Mouse (Mus musculus): Measurements from ENCODE around the gene Col20a1. TPM values are rescaled to one million over a fixed set of nuclear protein-coding genes. Genes with fewer than 3 reads are reported as not detected.

The Col20a1 gene
- polyA plus RNA-seq, 1 experiment from 2014 or later = 0.10 TPM

DNA sequence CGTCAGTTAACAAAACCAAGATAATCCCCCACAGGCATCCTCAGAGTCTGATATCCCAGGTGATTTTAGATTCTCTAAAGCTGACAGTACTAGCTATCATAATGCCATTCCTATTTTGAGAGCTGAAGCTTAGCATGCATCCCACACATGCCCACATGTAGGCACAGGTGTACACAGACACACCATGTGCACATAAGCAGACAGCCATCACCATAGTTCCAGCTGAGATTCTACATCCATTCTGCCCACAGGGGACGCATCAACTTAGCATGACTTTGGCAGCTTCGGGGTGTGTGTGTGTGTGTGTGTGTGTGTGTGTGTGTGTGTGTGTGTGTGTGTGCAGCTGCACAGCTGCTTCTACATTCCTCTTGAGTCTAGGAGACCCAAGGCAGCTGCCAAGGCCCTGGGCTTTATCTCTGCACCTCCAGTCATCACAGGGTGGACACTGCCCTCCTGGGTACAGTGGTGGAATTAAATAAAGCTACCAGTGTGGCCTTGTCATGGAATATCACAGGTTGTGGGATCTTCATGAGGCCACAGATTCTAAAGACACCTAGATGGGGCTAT, 2.1 kb downstream of the Col20a1 start:
- Histone ChIP-seq H3K27ac (ENCODE audit: low read depth, low read length) (no peak overlapping the region), H3K9me3 (replicated peaks; ENCODE audit: control insufficient read depth, low read length) (no peaks in the 10 kb centered on the region), H3K9ac (ENCODE audit: low read length) (no peak overlapping the region), H3K36me3 (ENCODE audit: control insufficient read depth, insufficient read depth, low read length) (peaks cover 6% of the 10 kb centered on the region; the same call in 1 of the 2 replicates), H3K4me1 (ENCODE audit: control insufficient read depth, insufficient read depth, low read length) (no peaks in the 10 kb centered on the region), H3K4me2 (ENCODE audit: low read length) (no peak overlapping the region), H3K4me3 (ENCODE audit: low read depth, low read length) (no peak overlapping the region), H3K27me3 (replicated peaks; ENCODE audit: control insufficient read depth, insufficient read depth, low read length) (no peaks in the 10 kb centered on the region)
- DNase-seq (ENCODE audit: low spot score) = no peak
- 66% methylated on average over 3 of the region's 3 CpGs for whole genome bisulfite sequencing
- no peak for ATAC-seq

GRCm38 (mm10) chr2:180988948-180989347, 2.6 kb downstream of the Col20a1 start:
- H3K4me3 ChIP-seq (ENCODE audit: low read depth, low read length) = no peak overlapping the region
- no peak for DNase-seq (ENCODE audit: low spot score)
- no peak overlapping the region for H3K4me2 ChIP-seq (ENCODE audit: low read length)
- H3K27me3 ChIP-seq (replicated peaks; ENCODE audit: control insufficient read depth, insufficient read depth, low read length) = no peaks in the 10 kb centered on the region
- 84% methylated on average over 1 of the region's 1 CpGs for WGBS
- no peak overlapping the region for H3K27ac ChIP-seq (ENCODE audit: low read depth, low read length)
- H3K4me1 ChIP-seq (ENCODE audit: control insufficient read depth, insufficient read depth, low read length) = no peaks in the 10 kb centered on the region
- ATAC-seq = no peak
- no peaks in the 10 kb centered on the region for H3K9me3 ChIP-seq (replicated peaks; ENCODE audit: control insufficient read depth, low read length)
- no peak overlapping the region for H3K9ac ChIP-seq (ENCODE audit: low read length)
- peaks cover 3% of the 10 kb centered on the region; the same call in 1 of the 2 replicates for H3K36me3 ChIP-seq (ENCODE audit: control insufficient read depth, insufficient read depth, low read length)

DNA sequence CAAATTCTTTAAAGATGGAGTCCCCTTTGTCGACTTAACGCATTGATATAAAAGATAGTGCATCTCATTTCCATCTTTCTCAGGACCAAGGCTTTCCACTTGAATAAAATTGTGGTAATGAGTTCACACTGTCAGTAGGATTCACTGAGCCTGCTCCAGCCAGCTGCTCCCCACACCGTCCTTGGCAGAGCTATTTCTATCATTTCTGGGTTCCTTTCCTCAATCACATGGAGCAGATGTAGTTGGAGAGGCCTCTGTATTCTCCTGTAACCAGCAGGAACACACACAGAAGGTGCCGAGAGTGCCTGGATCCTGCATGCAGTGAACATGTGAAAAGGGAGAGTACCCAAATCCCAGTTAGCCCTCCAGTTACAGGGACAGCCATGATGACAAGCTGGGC, 4.0 kb downstream of the Col20a1 start:
- Histone ChIP-seq H3K27ac (ENCODE audit: low read depth, low read length) (no peak overlapping the region), H3K36me3 (ENCODE audit: control insufficient read depth, insufficient read depth, low read length) (no peaks in the 10 kb centered on the region), H3K4me3 (ENCODE audit: low read depth, low read length) (no peak overlapping the region), H3K9me3 (replicated peaks; ENCODE audit: control insufficient read depth, low read length) (no peaks in the 10 kb centered on the region), H3K4me1 (ENCODE audit: control insufficient read depth, insufficient read depth, low read length) (no peaks in the 10 kb centered on the region), H3K4me2 (ENCODE audit: low read length) (no peak overlapping the region), H3K9ac (ENCODE audit: low read length) (no peak overlapping the region), H3K27me3 (replicated peaks; ENCODE audit: control insufficient read depth, insufficient read depth, low read length) (no peaks in the 10 kb centered on the region)
- ATAC-seq (no peak), DNase-seq (ENCODE audit: low spot score) (peak; percentile 13)
- WGBS = 63% methylated on average over 4 of the region's 4 CpGs

DNA sequence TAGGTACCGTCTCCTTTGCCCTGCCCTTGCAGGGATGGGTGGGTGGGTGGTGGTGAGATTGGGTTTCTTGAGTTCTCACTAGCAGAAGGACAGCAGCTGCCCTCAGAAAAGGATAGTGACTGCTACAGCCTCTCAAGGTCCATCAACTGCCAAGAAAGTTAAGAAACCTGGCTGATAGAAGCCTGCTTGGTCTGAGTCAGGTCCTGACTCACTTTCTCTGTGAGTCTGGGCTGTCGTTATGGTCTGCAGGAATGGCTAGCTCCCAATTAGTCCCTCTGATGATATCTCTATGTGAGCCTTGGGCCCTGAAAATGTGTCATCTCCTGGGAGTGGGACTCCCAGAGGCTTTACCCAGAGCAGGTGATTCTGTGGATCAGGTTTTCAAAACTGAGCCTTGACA, 8.0 kb downstream of the Col20a1 start:
- no peaks in the 10 kb centered on the region for H3K27me3 ChIP-seq (replicated peaks; ENCODE audit: control insufficient read depth, insufficient read depth, low read length)
- ATAC-seq = no peak
- no peak overlapping the region for H3K4me3 ChIP-seq (ENCODE audit: low read depth, low read length)
- H3K36me3 ChIP-seq (ENCODE audit: control insufficient read depth, insufficient read depth, low read length) = no peaks in the 10 kb centered on the region
- no peaks in the 10 kb centered on the region for H3K4me1 ChIP-seq (ENCODE audit: control insufficient read depth, insufficient read depth, low read length)
- no peak overlapping the region for H3K9ac ChIP-seq (ENCODE audit: low read length)
- DNase-seq (ENCODE audit: low spot score) = no peak
- H3K27ac ChIP-seq (ENCODE audit: low read depth, low read length) = no peak overlapping the region
- H3K9me3 ChIP-seq (replicated peaks; ENCODE audit: control insufficient read depth, low read length) = no peaks in the 10 kb centered on the region
- 83% methylated on average over 2 of the region's 2 CpGs for WGBS
- H3K4me2 ChIP-seq (ENCODE audit: low read length) = no peak overlapping the region

DNA sequence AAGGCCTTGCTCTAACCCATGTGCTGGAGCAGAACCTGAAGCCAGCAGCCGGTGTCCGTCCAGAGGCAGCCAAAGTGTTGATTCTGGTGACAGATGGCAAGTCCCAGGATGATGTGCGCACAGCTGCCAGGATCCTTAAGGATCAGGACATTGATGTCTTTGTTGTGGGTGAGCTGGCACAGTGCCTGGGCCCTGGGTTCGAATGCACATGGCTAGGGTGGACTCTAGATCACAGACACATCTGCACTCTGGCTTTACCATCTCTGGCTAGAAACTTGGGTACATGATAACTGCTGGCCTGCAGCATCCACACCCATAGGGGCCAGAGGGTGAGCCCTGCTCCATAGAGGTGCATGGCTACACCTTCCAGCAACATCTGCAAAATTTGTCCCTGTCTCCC, 9.1 kb downstream of the Col20a1 start:
- H3K4me2 ChIP-seq (ENCODE audit: low read length) = no peak overlapping the region
- H3K4me1 ChIP-seq (ENCODE audit: control insufficient read depth, insufficient read depth, low read length) = no peaks in the 10 kb centered on the region
- no peak for DNase-seq (ENCODE audit: low spot score)
- ATAC-seq = no peak
- 86% methylated on average over 4 of the region's 4 CpGs for WGBS
- no peak overlapping the region for H3K4me3 ChIP-seq (ENCODE audit: low read depth, low read length)
- no peaks in the 10 kb centered on the region for H3K9me3 ChIP-seq (replicated peaks; ENCODE audit: control insufficient read depth, low read length)
- H3K36me3 ChIP-seq (ENCODE audit: control insufficient read depth, insufficient read depth, low read length) = no peaks in the 10 kb centered on the region
- no peaks in the 10 kb centered on the region for H3K27me3 ChIP-seq (replicated peaks; ENCODE audit: control insufficient read depth, insufficient read depth, low read length)
- no peak overlapping the region for H3K27ac ChIP-seq (ENCODE audit: low read depth, low read length)
- H3K9ac ChIP-seq (ENCODE audit: low read length) = no peak overlapping the region

DNA sequence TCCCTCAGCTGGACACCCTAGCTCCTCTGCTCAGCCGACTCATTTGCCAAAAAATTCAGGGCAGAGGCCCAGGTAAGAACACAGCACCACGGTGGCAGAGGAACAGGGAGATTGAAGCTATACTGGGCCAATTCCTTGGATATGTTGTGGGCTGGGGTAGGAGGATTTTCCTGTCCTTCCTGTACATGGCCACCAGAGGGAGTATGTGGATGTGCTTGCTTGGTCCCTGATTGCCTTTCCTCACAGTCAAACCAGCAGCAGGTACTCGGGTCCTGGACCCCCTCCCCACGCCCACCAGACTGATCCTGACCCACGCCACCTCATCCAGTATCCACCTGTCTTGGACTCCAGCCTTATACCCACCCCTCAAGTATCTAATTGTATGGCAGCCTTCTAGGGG, 10.1 kb downstream of the Col20a1 start:
- DNase-seq (ENCODE audit: low spot score) (peak; percentile 81), ATAC-seq (peak; percentile 81)
- Histone ChIP-seq H3K27me3 (replicated peaks; ENCODE audit: control insufficient read depth, insufficient read depth, low read length) (no peaks in the 10 kb centered on the region), H3K36me3 (ENCODE audit: control insufficient read depth, insufficient read depth, low read length) (no peaks in the 10 kb centered on the region), H3K9ac (ENCODE audit: low read length) (no peak overlapping the region), H3K4me1 (ENCODE audit: control insufficient read depth, insufficient read depth, low read length) (no peaks in the 10 kb centered on the region), H3K4me3 (ENCODE audit: low read depth, low read length) (no peak overlapping the region), H3K9me3 (replicated peaks; ENCODE audit: control insufficient read depth, low read length) (no peaks in the 10 kb centered on the region), H3K27ac (ENCODE audit: low read depth, low read length) (no peak overlapping the region), H3K4me2 (ENCODE audit: low read length) (no peak overlapping the region)
- 6% methylated on average over 5 of the region's 5 CpGs for WGBS

GRCm38 (mm10) chr2:180996905-180997304, 10.6 kb downstream of the Col20a1 start:
- no peaks in the 10 kb centered on the region for H3K9me3 ChIP-seq (replicated peaks; ENCODE audit: control insufficient read depth, low read length)
- H3K27me3 ChIP-seq (replicated peaks; ENCODE audit: control insufficient read depth, insufficient read depth, low read length) = no peaks in the 10 kb centered on the region
- H3K4me1 ChIP-seq (ENCODE audit: control insufficient read depth, insufficient read depth, low read length) = no peaks in the 10 kb centered on the region
- no peak overlapping the region for H3K4me2 ChIP-seq (ENCODE audit: low read length)
- no peak overlapping the region for H3K27ac ChIP-seq (ENCODE audit: low read depth, low read length)
- H3K9ac ChIP-seq (ENCODE audit: low read length) = no peak overlapping the region
- H3K36me3 ChIP-seq (ENCODE audit: control insufficient read depth, insufficient read depth, low read length) = no peaks in the 10 kb centered on the region
- no peak overlapping the region for H3K4me3 ChIP-seq (ENCODE audit: low read depth, low read length)
- DNase-seq (ENCODE audit: low spot score) = no peak
- ATAC-seq = no peak; the same call in 1 of the 2 replicates
- WGBS = 75% methylated on average over 3 of the region's 3 CpGs

- Histone ChIP-seq H3K4me1 (ENCODE audit: control insufficient read depth, insufficient read depth, low read length) (no peaks in the 10 kb centered on the region), H3K36me3 (ENCODE audit: control insufficient read depth, insufficient read depth, low read length) (no peaks in the 10 kb centered on the region), H3K9me3 (replicated peaks; ENCODE audit: control insufficient read depth, low read length) (no peaks in the 10 kb centered on the region), H3K27ac (ENCODE audit: low read depth, low read length) (no peak overlapping the region), H3K27me3 (replicated peaks; ENCODE audit: control insufficient read depth, insufficient read depth, low read length) (no peaks in the 10 kb centered on the region), H3K4me3 (ENCODE audit: low read depth, low read length) (no peak overlapping the region), H3K4me2 (ENCODE audit: low read length) (no peak overlapping the region), H3K9ac (ENCODE audit: low read length) (no peak overlapping the region)
- DNase-seq (ENCODE audit: low spot score) (no peak), ATAC-seq (no peak)
- WGBS = 77% methylated on average over 4 of the region's 4 CpGs
These were observed 20.7 kb downstream of the Col20a1 start for GRCm38 (mm10) chr2:181007054-181007453.

- Histone ChIP-seq H3K36me3 (ENCODE audit: control insufficient read depth, insufficient read depth, low read length) (no peaks in the 10 kb centered on the region), H3K27me3 (replicated peaks; ENCODE audit: control insufficient read depth, insufficient read depth, low read length) (no peaks in the 10 kb centered on the region), H3K9ac (ENCODE audit: low read length) (no peak overlapping the region), H3K27ac (ENCODE audit: low read depth, low read length) (no peak overlapping the region), H3K4me3 (ENCODE audit: low read depth, low read length) (no peak overlapping the region), H3K4me1 (ENCODE audit: control insufficient read depth, insufficient read depth, low read length) (no peaks in the 10 kb centered on the region), H3K9me3 (replicated peaks; ENCODE audit: control insufficient read depth, low read length) (no peaks in the 10 kb centered on the region), H3K4me2 (ENCODE audit: low read length) (no peak overlapping the region)
- no peak for ATAC-seq
- WGBS = 68% methylated on average over 5 of the region's 5 CpGs
- no peak for DNase-seq (ENCODE audit: low spot score)
These were observed 22.0 kb downstream of the Col20a1 start for GRCm38 (mm10) chr2:181008339-181008738.
